ENCODE assay signal across 8 mouse cellular contexts in the genomic region with DNA sequence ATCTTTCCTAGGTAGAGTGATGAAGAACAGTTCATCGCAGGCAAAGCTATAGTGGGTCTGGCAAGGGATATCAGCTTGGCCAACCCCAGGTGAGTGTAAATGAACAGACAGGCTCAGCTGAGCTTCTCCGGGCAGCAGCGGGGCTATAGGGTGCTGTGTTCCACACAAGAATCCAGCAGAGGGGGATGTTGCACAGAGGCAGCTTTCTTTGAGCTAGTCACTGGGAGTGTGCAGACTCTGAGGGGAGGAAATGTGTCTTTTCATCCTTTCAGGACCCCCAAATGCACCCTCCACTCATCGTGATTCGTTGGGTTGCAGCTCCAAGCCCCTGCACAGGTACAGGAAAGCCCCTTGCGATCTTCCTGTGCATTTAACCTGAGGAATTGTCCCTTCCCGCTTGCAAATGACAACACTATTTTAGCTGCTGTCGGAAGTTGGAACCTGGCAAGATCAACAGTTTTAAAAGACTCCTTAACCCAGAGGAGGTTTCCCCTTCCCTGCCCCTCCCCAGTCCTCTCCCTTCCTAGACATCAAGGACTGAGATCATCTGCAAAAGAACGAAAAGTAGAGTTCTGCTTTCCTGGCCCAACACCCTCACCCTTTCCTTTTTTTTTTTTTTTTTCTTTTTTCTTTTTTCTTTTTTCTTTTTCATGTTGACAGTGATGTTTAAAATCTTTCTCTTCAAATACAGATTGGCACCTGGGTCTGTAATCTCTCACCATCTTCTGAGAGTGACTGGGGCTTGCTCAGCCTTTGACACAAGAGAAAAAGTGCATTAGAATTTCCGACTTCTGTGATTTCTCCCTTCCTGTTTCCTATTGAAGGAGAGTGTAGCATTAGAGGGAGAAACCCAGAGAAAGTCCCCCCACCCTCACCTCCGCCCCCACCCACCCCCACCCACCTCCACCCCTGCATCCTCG.
DNase-seq lines count a peak whose midpoint lies in the region; ATAC-seq and TF ChIP-seq lines count a peak whose summit lies in the region.

No protein-coding gene starts in this region.

- peak; percentile 83 for ATAC-seq in hindbrain, embryonic 16.5 days

- no peaks in the 10 kb centered on the region; the same call in 1 of the 2 replicates for H3K27me3 ChIP-seq in cerebellum, adult 2 months (ENCODE audit: control insufficient read depth, insufficient read depth, low read length)
- H3K27me3 ChIP-seq in hindbrain, embryonic 16.5 days (replicated peaks; ENCODE audit: control insufficient read depth, insufficient read depth, low read length): no peaks in the 10 kb centered on the region

- no peak overlapping the region for H3K9ac ChIP-seq in hindbrain, embryonic 16.5 days (ENCODE audit: low read depth, low read length)

- no peak overlapping the region for H3K4me2 ChIP-seq in hindbrain, embryonic 16.5 days (ENCODE audit: low read length)

- TF ChIP-seq POLR2A in cerebellum, adult 2 months (IDR thresholded peaks at IDR 0.05; ENCODE audit: borderline replicate concordance, insufficient read depth, low read length): no peak

- TF ChIP-seq CTCF in cerebellum, adult 2 months (IDR thresholded peaks at IDR 0.05; ENCODE audit: borderline replicate concordance, insufficient read depth, low read depth, low read length): peak; percentile 70

- peak; percentile 56 for DNase-seq in MN1 (ENCODE audit: low spot score)
- peak; percentile 34 to 43 for DNase-seq in cerebellum, adult 2 months
- peak; percentile 69 for DNase-seq in forelimb bud, embryonic 11.5 days (ENCODE audit: low read depth, low spot score)
- DNase-seq in layer of hippocampus, postnatal 25 days (ENCODE audit: extremely low spot score in 1 of 2, low spot score in 1 of 2): peak; percentile 49 to 61
- peak; percentile 43 to 72 for DNase-seq in lung, postnatal 4 days
- peak; percentile 75 to 79 for DNase-seq in right cerebral cortex, adult 2 months (ENCODE audit: low spot score in 2 of 2)
- DNase-seq in urinary bladder, postnatal 36 days (ENCODE audit: low spot score in 2 of 2): peak; percentile 50 to 56

- H3K4me1 ChIP-seq in cerebellum, adult 2 months (ENCODE audit: control insufficient read depth, insufficient read depth, low read length): no peaks in the 10 kb centered on the region
- H3K4me1 ChIP-seq in hindbrain, embryonic 16.5 days (ENCODE audit: control insufficient read depth, insufficient read depth, low read depth, low read length): no peaks in the 10 kb centered on the region

- no peaks in the 10 kb centered on the region for H3K9me3 ChIP-seq in hindbrain, embryonic 16.5 days (ENCODE audit: control insufficient read depth, low read length)

- no peak overlapping the region for H3K27ac ChIP-seq in cerebellum, adult 2 months (ENCODE audit: insufficient read depth, low read length)
- H3K27ac ChIP-seq in hindbrain, embryonic 16.5 days (ENCODE audit: low read depth, low read length): no peak overlapping the region

- no peak overlapping the region for H3K4me3 ChIP-seq in cerebellum, adult 2 months (replicated peaks; ENCODE audit: insufficient read depth, low read depth, low read length)
- no peak overlapping the region for H3K4me3 ChIP-seq in hindbrain, embryonic 16.5 days (ENCODE audit: low read length)

- 40% methylated on average over 12 of the region's 12 CpGs for WGBS in cerebellum, adult 2 months
- 38% methylated on average over 12 of the region's 12 CpGs for WGBS in hindbrain, embryonic 16.5 days

- no peaks in the 10 kb centered on the region for H3K36me3 ChIP-seq in hindbrain, embryonic 16.5 days (ENCODE audit: control insufficient read depth, insufficient read depth, low read length)
